Comparison of ENCODE assay signal across 21 mouse cellular contexts in genomic region chr9:46507036-46507435, GRCm38 (mm10).
A peak's percentile ranks its signal among the peaks of the same experiment; 100 is the strongest.
DNase-seq lines count a peak whose midpoint lies in the region; ATAC-seq lines count a peak whose summit lies in the region.
"Had no signal": no experiment of that assay in that cellular context is flagged by ENCODE, and none has a peak within 500 bp of the region (broad histone marks: within the 10 kb centered on the region; RNA-seq: fewer than 3 reads in every experiment).

No protein-coding gene starts in this region.

- H3K36me3 ChIP-seq in liver, embryonic 11.5 days (ENCODE audit: control insufficient read depth, insufficient read depth, low read length), result no peaks in the 10 kb centered on the region
- H3K36me3 ChIP-seq: embryonic facial prominence, embryonic 13.5 days; forebrain, embryonic 12.5 days; G1E; heart, embryonic 10.5 days; hindbrain, embryonic 13.5 days had no signal

- no peaks in the 10 kb centered on the region for H3K27me3 ChIP-seq in liver, embryonic 11.5 days (replicated peaks; ENCODE audit: control insufficient read depth, insufficient read depth, low read length)

- no peak overlapping the region for H3K27ac ChIP-seq in liver, embryonic 11.5 days (ENCODE audit: low read depth, low read length)
- H3K27ac ChIP-seq: embryonic facial prominence, embryonic 13.5 days; forebrain, embryonic 12.5 days; heart, embryonic 10.5 days; hindbrain, embryonic 13.5 days; hindbrain, postnatal 0 days had no signal

- H3K4me3 ChIP-seq in liver, embryonic 11.5 days (ENCODE audit: low read depth, low read length), result no peak overlapping the region
- H3K4me3 ChIP-seq: embryonic facial prominence, embryonic 13.5 days; forebrain, embryonic 12.5 days; heart, embryonic 10.5 days; hindbrain, embryonic 13.5 days had no signal

- H3K9ac ChIP-seq in liver, embryonic 11.5 days (ENCODE audit: low read depth, low read length), result no peak overlapping the region
- H3K9ac ChIP-seq: embryonic facial prominence, embryonic 13.5 days; forebrain, embryonic 12.5 days; hindbrain, embryonic 13.5 days had no signal

- no peaks in the 10 kb centered on the region for H3K9me3 ChIP-seq in liver, embryonic 11.5 days (ENCODE audit: control insufficient read depth, low read length)
- H3K9me3 ChIP-seq: embryonic facial prominence, embryonic 13.5 days; forebrain, embryonic 12.5 days; heart, embryonic 10.5 days; hindbrain, embryonic 13.5 days had no signal

- H3K4me2 ChIP-seq in liver, embryonic 11.5 days, result no peak overlapping the region
- H3K4me2 ChIP-seq: embryonic facial prominence, embryonic 13.5 days; forebrain, embryonic 12.5 days; hindbrain, embryonic 13.5 days had no signal

- DNase-seq in left cerebral cortex, postnatal 4 days, result peak; percentile 72
- no peak for DNase-seq in left cerebral cortex, postnatal 36 days (ENCODE audit: low spot score in 2 of 2)
- DNase-seq in cerebellum, adult 8-10 months, result peak; percentile 55
- peak; percentile 88 for DNase-seq in cerebellum, postnatal 14 days
- DNase-seq in urinary bladder, postnatal 36 days (ENCODE audit: low spot score in 2 of 2), result no peak
- DNase-seq in liver, embryonic 11.5 days (ENCODE audit: low spot score), result no peak
- DNase-seq in adrenal gland, adult 2 months, result no peak
- DNase-seq: adrenal gland, postnatal 14 days; B cell, adult 2 months; gastrocnemius, postnatal 10 days; heart, adult 18-20 months; heart, postnatal 10 days; heart, postnatal 4 days had no signal

- intact Hi-C loops in left cerebral cortex, postnatal 4 days (cut with DNase I), result no loop called here
- intact Hi-C loops in left cerebral cortex, postnatal 36 days (cut with DNase I), result loop anchor here (5.0 kb wide), 1 partner anchor 115 kb away; no protein-coding TSS in a partner anchor

- 74% methylated on average over 4 of the region's 4 CpGs for WGBS in liver, embryonic 11.5 days

- no peaks in the 10 kb centered on the region for H3K4me1 ChIP-seq in liver, embryonic 11.5 days (replicated peaks; ENCODE audit: control insufficient read depth, insufficient read depth, low read length)
- H3K4me1 ChIP-seq: embryonic facial prominence, embryonic 13.5 days had no signal

- no peak for ATAC-seq in liver, embryonic 11.5 days (replicated peaks; ENCODE audit: low FRiP score)
- ATAC-seq: CD4-positive, CD25-positive, alpha-beta regulatory T cell, adult 4 months; forebrain, embryonic 16.5 days; hindbrain, postnatal 0 days had no signal

Comparison
In these comparisons a context has a peak if more than half of its experiments do, and no peak if none do; other contexts are left out.
1. DNase-seq: peak in left cerebral cortex, postnatal 4 days (single experiment), cerebellum, adult 8-10 months (single experiment) and cerebellum, postnatal 14 days (2 of 2); none in left cerebral cortex, postnatal 36 days (0 of 2), urinary bladder, postnatal 36 days (0 of 2), liver, embryonic 11.5 days (single experiment) and adrenal gland, adult 2 months (single experiment).